Mouse (Mus musculus) forebrain, postnatal 0 days (tissue): ENCODE data around the gene Resp18. TPM values are rescaled to one million over a fixed set of nuclear protein-coding genes. Genes with fewer than 3 reads are reported as not detected.

Source experiments
- ATAC-seq: fragments of 200-750 bp; cut with Nextera tagmentation; 2 replicates; pipeline ENCODE4 v1.8.0; 2017; ENCODE audit warnings: mild to moderate bottlenecking, moderate library complexity
- DNase-seq: peaks from one replicate; pipeline ENCODE4 v3.0.0-alpha.2; 2015
- H3K27ac ChIP-seq: fragments of 300-500 bp; sonication (generic); 2 replicates; pipeline ENCODE4 v1.5.1; 2014; ENCODE audit warnings: low read depth, mild to moderate bottlenecking, antibody characterized with exemption, low read length, moderate library complexity, mixed read lengths
- H3K27me3 ChIP-seq: fragments of 300-500 bp; sonication (generic); 2 replicates; pipeline ENCODE4 v1.6.1; 2014; ENCODE audit warnings: mild to moderate bottlenecking, low read length, mixed read lengths; ENCODE audit not compliant: insufficient read depth
- H3K36me3 ChIP-seq: fragments of 300-500 bp; sonication (generic); 2 replicates; pipeline ENCODE4 v1.6.1; 2014; ENCODE audit warnings: mild to moderate bottlenecking, moderate library complexity; ENCODE audit not compliant: insufficient read depth
- H3K4me1 ChIP-seq: fragments of 300-500 bp; sonication (generic); 2 replicates; pipeline ENCODE4 v1.6.1; 2014; ENCODE audit warnings: antibody characterized with exemption; ENCODE audit not compliant: insufficient read depth
- H3K4me2 ChIP-seq: fragments of 300-500 bp; sonication (generic); 2 replicates; pipeline ENCODE4 v1.6.1; 2014; ENCODE audit warnings: low read depth, mild to moderate bottlenecking, moderate library complexity
- H3K4me3 ChIP-seq: fragments of 300-500 bp; sonication (generic); 2 replicates; pipeline ENCODE4 v1.5.1; 2014; ENCODE audit warnings: low read depth, low read length, mixed read lengths
- H3K9ac ChIP-seq: fragments of 300-500 bp; sonication (generic); 2 replicates; pipeline ENCODE4 v1.6.1; 2014; ENCODE audit warnings: mild to moderate bottlenecking
- H3K9me3 ChIP-seq: fragments of 300-500 bp; sonication (generic); 2 replicates; pipeline ENCODE4 v1.6.1; 2016; ENCODE audit warnings: low read length
- CTCF ChIP-seq: sonication (generic); IDR thresholded peaks from 2 replicates; pipeline ENCODE4 v1.5.1; 2016; ENCODE audit warnings: antibody characterized with exemption, control low read depth, low read depth
- WGBS: fragments of 180-500 bp; shearing (Covaris S2); extraction: QIAGEN DNeasy Blood & Tissue Kit; methylation state at CpG from one replicate; pipeline ENCODE4 v1.1.7; 2014; 5-methylcytosine and 5-hydroxymethylcytosine counted together
- polyA plus RNA-seq: library from polyadenylated mRNA; unstranded; fragments of >200 nt; fragmentation: Nextera tagmentation; extraction: Ambion mirVana; gene quantifications from 2 replicates; pipeline ENCODE4 v1.2.1, GENCODE M21; 2015
- total RNA-seq: library from RNA; depleted of rRNA; stranded (reverse); fragments of >200 nt; gene quantifications from 2 replicates; pipeline ENCODE4 v1.2.3, GENCODE M21; 2014

Gene Resp18
- total and polyA plus RNA-seq, 2 experiments from 2014 or later = 170 to 186 TPM

- WGBS = 52% methylated on average over 8 of the region's 8 CpGs
- H3K9ac ChIP-seq = no peak overlapping the region
- DNase-seq (peak; percentile 29), ATAC-seq (peak; percentile 6; the same call in 1 of the 2 replicates)
- no peaks in the 10 kb centered on the region for H3K9me3 ChIP-seq
- H3K36me3 ChIP-seq = 0 out of 2 replicates have a peak, but pooled peaks cover 4% of the 10 kb centered on the region
- H3K4me3 ChIP-seq = no peak overlapping the region
- no peak overlapping the region for H3K4me2 ChIP-seq
- no peaks in the 10 kb centered on the region for H3K27me3 ChIP-seq
- H3K4me1 ChIP-seq = no peaks in the 10 kb centered on the region
- no peak overlapping the region for H3K27ac ChIP-seq
- TF ChIP-seq CTCF = no peak
Measured at GRCm38 (mm10) chr1:75254625-75255013, 23.6 kb downstream of the Resp18 start.

GRCm38 (mm10) chr1:75253849-75254624 lies 24.2 kb downstream of the Resp18 start:
- WGBS = 65% methylated on average over 16 of the region's 16 CpGs
- peak; percentile 92 for TF ChIP-seq CTCF
- Histone ChIP-seq H3K4me3 (no peak overlapping the region), H3K4me2 (no peak overlapping the region), H3K4me1 (no peaks in the 10 kb centered on the region), H3K9me3 (no peaks in the 10 kb centered on the region), H3K9ac (no peak overlapping the region), H3K27me3 (no peaks in the 10 kb centered on the region), H3K27ac (no peak overlapping the region), H3K36me3 (0 out of 2 replicates have a peak, but pooled peaks cover 4% of the 10 kb centered on the region)
- peak; percentile 87 for DNase-seq
- ATAC-seq = peak; percentile 56

DNA sequence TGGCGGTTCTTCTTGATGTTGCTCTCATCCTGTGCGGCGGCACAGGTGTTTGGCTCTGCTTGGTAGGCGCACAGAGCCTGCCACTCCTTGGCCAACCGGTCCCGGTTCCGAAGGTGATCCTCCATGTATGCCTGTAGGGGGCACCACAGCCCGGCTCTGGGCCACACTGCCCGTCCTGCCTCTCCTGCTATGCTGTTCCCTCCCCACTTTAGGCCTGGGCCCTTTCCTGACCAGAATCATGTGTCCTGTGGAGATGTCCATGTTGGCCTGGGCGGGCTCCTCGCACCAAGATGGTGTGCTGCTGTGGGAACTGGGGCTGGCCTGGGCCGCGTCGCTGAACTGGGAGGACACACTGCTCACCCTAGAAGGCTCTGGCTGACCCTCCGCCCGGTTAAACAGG lies 25.2 kb downstream of the Resp18 start:
- Histone ChIP-seq H3K9me3 (no peaks in the 10 kb centered on the region), H3K4me2 (no peak overlapping the region), H3K27ac (no peak overlapping the region), H3K4me3 (no peak overlapping the region), H3K36me3 (0 out of 2 replicates have a peak, but pooled peaks cover 4% of the 10 kb centered on the region), H3K9ac (no peak overlapping the region), H3K27me3 (no peaks in the 10 kb centered on the region), H3K4me1 (no peaks in the 10 kb centered on the region)
- peak; percentile 22; the same call in 1 of the 2 replicates for TF ChIP-seq CTCF
- no peak for DNase-seq
- 78% methylated on average over 16 of the region's 16 CpGs for WGBS
- no peak for ATAC-seq

GRCm38 (mm10) chr1:75252308-75252707 lies 25.9 kb downstream of the Resp18 start:
- no peak overlapping the region for H3K9ac ChIP-seq
- H3K4me2 ChIP-seq = no peak overlapping the region
- H3K27me3 ChIP-seq = no peaks in the 10 kb centered on the region
- no peak for TF ChIP-seq CTCF
- H3K36me3 ChIP-seq = no peaks in the 10 kb centered on the region
- no peak overlapping the region for H3K27ac ChIP-seq
- no peaks in the 10 kb centered on the region for H3K9me3 ChIP-seq
- H3K4me1 ChIP-seq = no peaks in the 10 kb centered on the region
- 75% methylated on average over 13 of the region's 13 CpGs for WGBS
- ATAC-seq = no peak
- DNase-seq = no peak
- no peak overlapping the region for H3K4me3 ChIP-seq

DNA sequence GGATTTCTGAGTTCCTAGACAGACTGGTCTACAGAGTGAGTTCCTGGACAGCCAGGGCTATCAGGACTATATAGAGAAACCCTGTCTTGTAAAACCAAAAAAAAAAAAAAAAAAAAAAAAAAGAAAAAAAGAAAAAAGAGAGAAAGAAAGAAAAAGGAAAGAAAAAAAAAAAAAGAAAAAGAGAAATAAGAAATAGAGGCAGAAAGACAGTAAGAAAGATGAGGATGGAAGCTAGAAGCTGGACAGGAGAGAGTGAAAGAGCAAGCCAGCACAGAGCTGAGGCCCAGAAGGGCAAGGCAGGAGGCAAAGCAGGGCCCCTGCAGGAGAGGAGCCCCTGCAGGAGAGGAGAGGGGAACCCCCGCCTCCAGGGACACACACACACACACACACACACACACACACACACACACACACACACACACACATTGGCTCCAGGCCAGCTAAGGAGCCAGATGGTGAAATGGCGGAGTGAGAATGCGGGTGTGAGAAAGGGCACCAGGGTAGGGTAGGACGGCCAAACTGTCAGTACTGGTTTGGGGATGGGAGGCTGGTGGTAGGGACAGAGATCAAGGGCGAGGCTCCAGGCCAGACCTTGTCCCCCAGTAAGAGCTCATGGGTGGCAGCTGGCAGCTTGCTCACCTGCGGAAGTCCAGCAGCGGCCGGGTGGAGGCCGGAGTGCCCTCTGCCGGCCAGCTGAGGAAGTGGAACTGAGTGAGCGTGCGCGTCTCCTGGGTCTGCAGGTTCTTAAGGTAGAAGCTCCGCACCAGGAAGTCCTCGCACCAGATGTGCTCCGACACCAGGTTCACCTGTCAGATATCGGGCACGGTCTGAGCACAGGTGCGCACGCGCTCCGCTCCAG lies 26.9 kb downstream of the Resp18 start:
- Histone ChIP-seq H3K27me3 (no peaks in the 10 kb centered on the region), H3K36me3 (no peaks in the 10 kb centered on the region), H3K27ac (no peak overlapping the region), H3K9ac (peak overlapping the region; percentile 22), H3K4me1 (no peaks in the 10 kb centered on the region), H3K4me2 (peak overlapping the region; percentile 48), H3K4me3 (0 out of 2 replicates have a peak overlapping the region, but pooled peaks have one; percentile 5), H3K9me3 (no peaks in the 10 kb centered on the region)
- ATAC-seq (peak; percentile 19; the same call in 1 of the 2 replicates), DNase-seq (peak; percentile 70)
- peak; percentile 74 for TF ChIP-seq CTCF
- 4% methylated on average over 22 of the region's 22 CpGs for WGBS

GRCm38 (mm10) chr1:75250498-75250897 lies 27.7 kb downstream of the Resp18 start:
- H3K4me3 ChIP-seq = no peak overlapping the region
- H3K4me2 ChIP-seq = no peak overlapping the region
- H3K36me3 ChIP-seq = no peaks in the 10 kb centered on the region
- ATAC-seq (no peak), DNase-seq (no peak)
- H3K9ac ChIP-seq = no peak overlapping the region
- H3K27ac ChIP-seq = no peak overlapping the region
- H3K27me3 ChIP-seq = no peaks in the 10 kb centered on the region
- no peaks in the 10 kb centered on the region for H3K4me1 ChIP-seq
- 48% methylated on average over 3 of the region's 3 CpGs for WGBS
- no peak for TF ChIP-seq CTCF
- H3K9me3 ChIP-seq = no peaks in the 10 kb centered on the region
